13 mouse cellular contexts compared by ENCODE assay signal in the genomic region with DNA sequence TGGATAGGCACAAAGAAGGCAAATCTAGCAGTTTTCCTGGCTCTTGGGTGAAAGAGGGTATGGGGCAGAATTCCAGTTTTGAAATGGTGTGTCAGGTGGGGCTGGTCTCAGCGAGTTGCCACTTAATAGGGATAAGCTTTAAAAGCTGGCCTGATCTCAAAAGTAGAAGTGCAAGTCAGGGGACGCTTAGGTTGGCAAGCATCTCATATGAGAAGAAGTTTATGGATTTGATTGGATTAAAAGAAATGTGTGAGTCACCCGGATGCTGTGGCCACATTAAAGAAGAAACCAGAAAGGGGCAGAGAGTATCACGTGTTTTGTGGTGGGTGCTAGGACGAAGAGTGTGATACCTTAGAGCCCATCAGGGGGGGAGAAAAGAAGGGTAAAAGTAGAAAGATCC.
A peak's percentile ranks its signal among the peaks of the same experiment; 100 is the strongest.
DNase-seq lines count a peak whose midpoint lies in the region; ATAC-seq lines count a peak whose summit lies in the region.
"Had no signal": no experiment of that assay in that cellular context is flagged by ENCODE, and none has a peak within 500 bp of the region (broad histone marks: within the 10 kb centered on the region; RNA-seq: fewer than 3 reads in every experiment).

No protein-coding gene starts in this region.

- peaks cover 11% of the 10 kb centered on the region for H3K4me1 ChIP-seq in hindbrain, embryonic 13.5 days (replicated peaks)
- H3K4me1 ChIP-seq in hindbrain, embryonic 14.5 days (replicated peaks; ENCODE audit: control insufficient read depth, insufficient read depth, low read length) = peaks cover 9% of the 10 kb centered on the region; the same call in 1 of the 2 replicates
- peaks cover 32% of the 10 kb centered on the region for H3K4me1 ChIP-seq in brown adipose tissue, adult 24 weeks (ENCODE audit: control insufficient read depth, insufficient read depth, insufficient read length, low read length)
- H3K4me1 ChIP-seq: liver, embryonic 12.5 days had no signal

- H3K9me3 ChIP-seq in hindbrain, embryonic 13.5 days = no peaks in the 10 kb centered on the region
- H3K9me3 ChIP-seq in hindbrain, embryonic 14.5 days (ENCODE audit: control insufficient read depth, low read length) = no peaks in the 10 kb centered on the region
- H3K9me3 ChIP-seq: hindbrain, embryonic 15.5 days; liver, embryonic 12.5 days had no signal

- no peak overlapping the region for H3K4me2 ChIP-seq in hindbrain, embryonic 13.5 days
- no peak overlapping the region for H3K4me2 ChIP-seq in hindbrain, embryonic 14.5 days (replicated peaks)
- H3K4me2 ChIP-seq: hindbrain, embryonic 15.5 days; liver, embryonic 12.5 days had no signal

- ATAC-seq in hindbrain, embryonic 13.5 days (ENCODE audit: low FRiP score) = no peak
- no peak for ATAC-seq in hindbrain, embryonic 14.5 days (ENCODE audit: low FRiP score)
- 0 out of 2 replicates have a peak, but pooled peaks have one; percentile 5 for ATAC-seq in megakaryocyte, adult 5-6 weeks (ENCODE audit: poor library complexity, severe bottlenecking)
- ATAC-seq: liver, embryonic 12.5 days had no signal

- H3K36me3 ChIP-seq in hindbrain, embryonic 13.5 days = no peaks in the 10 kb centered on the region
- no peaks in the 10 kb centered on the region for H3K36me3 ChIP-seq in hindbrain, embryonic 14.5 days (replicated peaks; ENCODE audit: control insufficient read depth, insufficient read depth)
- H3K36me3 ChIP-seq: hindbrain, embryonic 15.5 days; liver, embryonic 12.5 days had no signal

- H3K4me3 ChIP-seq in hindbrain, embryonic 13.5 days = no peak overlapping the region
- no peak overlapping the region for H3K4me3 ChIP-seq in hindbrain, embryonic 14.5 days (replicated peaks; ENCODE audit: low read length)
- H3K4me3 ChIP-seq in brown adipose tissue, adult 24 weeks (ENCODE audit: insufficient read depth, low read depth, low read length) = no peak overlapping the region
- H3K4me3 ChIP-seq: hindbrain, embryonic 15.5 days; layer of hippocampus, adult 2 months; liver, embryonic 12.5 days had no signal

- H3K27ac ChIP-seq in hindbrain, embryonic 13.5 days = peak overlapping the region; percentile 20; the same call in 1 of the 2 replicates
- no peak overlapping the region for H3K27ac ChIP-seq in hindbrain, embryonic 14.5 days
- H3K27ac ChIP-seq in brown adipose tissue, adult 24 weeks (replicated peaks; ENCODE audit: low read depth, low read length) = peak overlapping the region; percentile 75
- H3K27ac ChIP-seq: hindbrain, embryonic 15.5 days; layer of hippocampus, adult 2 months; liver, embryonic 12.5 days had no signal

- no peak for DNase-seq in hindbrain, embryonic 14.5 days (ENCODE audit: low spot score)
- DNase-seq in CD4-positive helper T cell, adult 2 months (ENCODE audit: low read depth, low spot score) = peak; percentile 74
- DNase-seq in adrenal gland, adult 8-10 months = no peak
- DNase-seq in Muller cell, postnatal 12 days (ENCODE audit: inconsistent ontology term) = no peak
- no peak for DNase-seq in left cerebral cortex, adult 8-10 months (ENCODE audit: low spot score in 2 of 2)
- DNase-seq: cerebellum, adult 9-10 months; lung, postnatal 4 days had no signal

- H3K9ac ChIP-seq in hindbrain, embryonic 13.5 days = no peak overlapping the region
- H3K9ac ChIP-seq in hindbrain, embryonic 14.5 days = no peak overlapping the region
- H3K9ac ChIP-seq: hindbrain, embryonic 15.5 days; liver, embryonic 12.5 days had no signal

- H3K27me3 ChIP-seq in hindbrain, embryonic 13.5 days = no peaks in the 10 kb centered on the region
- H3K27me3 ChIP-seq in hindbrain, embryonic 14.5 days (ENCODE audit: control insufficient read depth, insufficient read depth, low read length) = no peaks in the 10 kb centered on the region
- H3K27me3 ChIP-seq: hindbrain, embryonic 15.5 days; liver, embryonic 12.5 days had no signal

- WGBS in hindbrain, embryonic 13.5 days = 81% methylated on average over 5 of the region's 5 CpGs
- WGBS in hindbrain, embryonic 14.5 days = 77% methylated on average over 5 of the region's 5 CpGs
